Mouse (Mus musculus) E14TG2a.4 (cell line): ENCODE measurements around the gene Rnf150.

Source experiments
- H3K27me3 ChIP-seq: 2 replicates; pipeline ENCODE4 v1.6.1; 2014; ENCODE audit warnings: low read length, control low read depth; ENCODE audit not compliant: insufficient read depth
- H3K36me3 ChIP-seq: 2 replicates; pipeline ENCODE4 v1.6.1; 2014; ENCODE audit warnings: low read length, control low read depth; ENCODE audit not compliant: insufficient read depth
- H3K4me1 ChIP-seq: replicated peaks from 2 replicates; pipeline ENCODE4 v1.6.1; 2014; ENCODE audit warnings: low read depth, low read length, control low read depth
- H3K4me3 ChIP-seq: replicated peaks from 2 replicates; pipeline ENCODE4 v1.5.1; 2014; ENCODE audit warnings: mild to moderate bottlenecking, low read length
- H3K9me3 ChIP-seq: 2 replicates; pipeline ENCODE4 v1.6.1; 2014; ENCODE audit warnings: low read length, control low read depth
- CTCF ChIP-seq: conservative IDR thresholded peaks from 2 replicates; pipeline ENCODE4 v1.5.1; 2014; ENCODE audit warnings: low read length
- NANOG ChIP-seq: IDR thresholded peaks from 2 replicates; pipeline ENCODE4 v1.6.1; 2014; ENCODE audit warnings: borderline replicate concordance, low read length, mixed read lengths
- POU5F1 ChIP-seq: IDR thresholded peaks from 2 replicates; pipeline ENCODE4 v1.6.1; 2014; ENCODE audit warnings: low read length, borderline replicate concordance

Gene Rnf150

DNA sequence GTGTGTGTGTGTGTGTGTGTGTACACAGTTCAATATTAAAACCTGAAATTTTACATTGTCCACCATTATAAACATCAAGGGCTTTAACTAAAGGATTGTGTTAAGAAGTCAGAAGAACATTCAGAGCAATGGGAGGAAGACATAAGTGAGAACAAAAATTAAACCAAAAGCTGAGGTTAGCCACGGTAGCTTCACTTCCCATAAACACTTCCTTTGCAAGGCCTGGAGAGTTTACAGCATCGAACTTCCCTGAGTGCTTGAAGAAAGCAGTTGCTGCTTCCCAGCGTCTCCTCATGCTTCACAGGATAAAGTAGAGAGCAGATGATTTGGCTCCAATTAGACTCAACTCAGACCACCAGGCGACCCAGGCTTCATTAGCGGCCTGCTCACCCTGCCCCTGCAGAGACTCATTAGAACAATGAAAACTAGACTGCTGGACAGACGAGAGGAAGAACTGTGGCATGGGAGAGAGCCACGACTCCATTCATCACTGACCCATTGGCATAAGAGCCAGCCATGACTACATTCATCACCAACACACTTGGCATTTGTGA is 239.9 kb downstream of the Rnf150 start:
- Histone ChIP-seq H3K36me3 (no peaks in the 10 kb centered on the region), H3K4me1 (no peaks in the 10 kb centered on the region), H3K4me3 (no peak overlapping the region), H3K27me3 (no peaks in the 10 kb centered on the region), H3K9me3 (no peaks in the 10 kb centered on the region)
- TF ChIP-seq CTCF: no peak
- TF ChIP-seq POU5F1: no peak
- TF ChIP-seq NANOG: no peak

DNA sequence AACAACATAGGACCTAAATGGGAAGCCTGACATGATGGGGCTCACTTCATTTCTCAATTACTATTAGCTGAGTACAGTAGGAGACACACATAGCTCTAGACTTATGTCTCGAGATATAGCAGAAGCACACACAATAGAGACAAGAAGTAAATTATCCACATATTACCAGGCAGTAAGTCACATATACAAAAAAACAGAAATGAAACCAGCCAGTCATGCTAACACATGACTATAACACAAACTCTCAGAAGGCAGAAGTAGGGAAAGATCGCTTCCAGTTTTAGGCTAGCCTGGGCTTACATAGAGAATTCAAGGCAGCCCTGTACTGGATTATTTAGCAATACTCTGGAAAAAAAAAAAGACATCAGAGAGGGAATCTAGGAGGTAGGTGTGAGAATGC is 240.8 kb downstream of the Rnf150 start:
- H3K4me1 ChIP-seq: no peaks in the 10 kb centered on the region
- H3K36me3 ChIP-seq: no peaks in the 10 kb centered on the region
- no peaks in the 10 kb centered on the region for H3K9me3 ChIP-seq
- H3K4me3 ChIP-seq: no peak overlapping the region
- H3K27me3 ChIP-seq: no peaks in the 10 kb centered on the region
- TF ChIP-seq CTCF (no peak), POU5F1 (no peak), NANOG (no peak)

DNA sequence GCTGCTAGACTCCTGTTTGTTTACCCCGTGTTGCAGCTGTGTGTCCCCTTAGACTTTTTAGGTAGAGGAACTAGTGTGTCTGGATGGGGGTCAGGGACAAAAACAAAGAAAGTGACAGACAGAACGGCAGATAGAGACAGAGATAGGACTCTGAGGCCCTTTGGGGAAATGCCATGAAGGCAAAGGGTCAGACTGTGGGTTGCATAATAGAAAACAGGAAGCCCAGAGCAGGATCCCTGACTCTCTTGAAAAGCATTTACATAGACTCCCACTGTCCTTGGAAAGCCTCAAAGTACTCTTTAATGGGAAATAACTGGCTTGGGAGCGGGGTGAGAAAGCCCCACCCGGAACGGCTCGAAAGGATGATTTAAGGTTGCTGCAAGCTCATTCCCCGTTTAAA is 246.6 kb downstream of the Rnf150 start:
- Histone ChIP-seq H3K9me3 (no peaks in the 10 kb centered on the region), H3K4me1 (peaks cover 12% of the 10 kb centered on the region), H3K4me3 (no peak overlapping the region), H3K36me3 (no peaks in the 10 kb centered on the region), H3K27me3 (no peaks in the 10 kb centered on the region)
- TF ChIP-seq NANOG: no peak
- no peak for TF ChIP-seq POU5F1
- TF ChIP-seq CTCF: no peak

DNA sequence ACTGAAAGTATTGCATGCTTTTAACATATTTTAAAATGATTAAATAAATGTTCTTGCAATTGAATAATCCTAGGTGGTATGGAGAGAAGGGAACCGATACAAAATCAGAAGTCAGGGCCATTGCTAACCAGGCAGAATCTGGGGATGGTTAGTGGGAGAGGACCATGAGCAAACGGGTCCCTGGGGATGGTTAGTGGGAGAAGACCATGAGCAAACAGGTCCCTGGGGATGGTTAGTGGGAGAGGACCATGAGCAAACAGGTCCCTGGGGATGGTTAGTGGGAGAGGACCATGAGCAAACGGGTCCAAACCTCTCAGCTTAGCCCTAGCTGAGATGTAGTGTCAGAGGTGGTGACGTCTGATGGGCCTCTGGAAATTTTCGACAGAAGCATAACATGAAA is 247.0 kb downstream of the Rnf150 start:
- Histone ChIP-seq H3K36me3 (no peaks in the 10 kb centered on the region), H3K4me3 (no peak overlapping the region), H3K27me3 (no peaks in the 10 kb centered on the region), H3K4me1 (peaks cover 12% of the 10 kb centered on the region), H3K9me3 (no peaks in the 10 kb centered on the region)
- TF ChIP-seq POU5F1 (no peak), NANOG (no peak), CTCF (no peak)

DNA sequence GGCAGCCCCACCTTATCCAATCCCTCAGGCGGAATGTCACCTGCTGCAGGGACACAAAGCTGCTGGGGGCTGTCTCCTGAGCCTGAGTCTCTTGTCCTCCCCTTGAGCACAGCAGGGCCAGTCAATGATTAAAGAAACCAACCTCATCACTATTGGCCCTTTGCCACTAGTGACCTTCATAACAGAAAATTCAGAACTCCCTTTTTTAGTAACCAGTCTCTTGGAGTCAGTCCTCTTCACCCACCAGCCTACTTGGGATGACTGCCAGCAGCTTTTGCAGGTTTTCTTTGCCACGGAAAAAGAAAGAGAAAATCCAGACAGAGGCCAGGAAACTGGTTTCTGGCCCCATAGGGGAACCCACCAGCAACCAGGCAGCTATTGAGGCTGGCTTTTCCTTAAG is 271.9 kb downstream of the Rnf150 start:
- Histone ChIP-seq H3K36me3 (no peaks in the 10 kb centered on the region), H3K4me3 (no peak overlapping the region), H3K9me3 (no peaks in the 10 kb centered on the region), H3K4me1 (no peaks in the 10 kb centered on the region), H3K27me3 (no peaks in the 10 kb centered on the region)
- TF ChIP-seq NANOG (no peak), POU5F1 (no peak), CTCF (no peak)

DNA sequence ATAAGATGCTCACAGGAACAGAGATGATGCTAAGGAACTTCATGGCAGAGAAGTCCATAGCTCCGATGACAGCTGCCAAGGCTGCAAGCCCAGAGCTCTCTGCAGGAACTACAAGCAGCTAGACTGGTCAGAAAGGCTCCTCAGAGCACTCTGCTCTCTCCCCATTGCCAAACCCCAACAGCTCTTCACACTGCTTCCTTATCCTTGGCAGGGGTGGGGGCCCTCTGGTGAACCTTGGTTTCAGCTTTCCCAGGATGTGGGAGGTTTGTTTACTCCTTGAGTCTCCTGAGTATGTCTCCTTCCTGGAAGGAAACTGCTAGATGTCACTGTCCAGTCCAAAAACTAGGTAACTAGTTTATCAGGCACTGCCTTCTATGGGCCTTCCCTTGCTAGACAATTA is 276.9 kb downstream of the Rnf150 start:
- Histone ChIP-seq H3K36me3 (no peaks in the 10 kb centered on the region), H3K27me3 (no peaks in the 10 kb centered on the region), H3K9me3 (no peaks in the 10 kb centered on the region), H3K4me3 (no peak overlapping the region), H3K4me1 (no peaks in the 10 kb centered on the region)
- TF ChIP-seq POU5F1 (no peak), NANOG (no peak), CTCF (no peak)

DNA sequence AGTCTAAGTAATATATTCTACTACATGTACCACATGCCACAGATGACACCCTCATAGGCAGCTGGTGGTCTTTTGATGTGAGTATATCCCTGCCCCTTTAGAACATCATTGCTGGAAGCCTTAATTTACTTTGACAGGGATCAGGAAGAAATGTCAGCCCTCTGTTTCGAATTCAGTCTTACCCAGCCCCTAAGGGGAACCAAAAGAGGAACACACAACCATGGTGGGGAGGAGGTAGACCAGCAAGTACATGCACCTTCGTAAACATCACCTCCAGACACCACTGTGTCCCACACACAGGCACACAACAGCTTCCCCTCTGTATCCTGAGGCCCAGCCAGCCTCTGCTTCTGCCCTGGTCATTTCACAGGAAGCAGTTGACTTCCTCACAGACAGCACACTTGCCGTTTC is 277.6 kb downstream of the Rnf150 start:
- TF ChIP-seq CTCF (no peak), NANOG (no peak), POU5F1 (no peak)
- Histone ChIP-seq H3K27me3 (no peaks in the 10 kb centered on the region), H3K4me3 (no peak overlapping the region), H3K36me3 (no peaks in the 10 kb centered on the region), H3K9me3 (no peaks in the 10 kb centered on the region), H3K4me1 (no peaks in the 10 kb centered on the region)
